Mouse (Mus musculus): ENCODE results near the gene Ptpn6. TPM values are rescaled to one million over a fixed set of nuclear protein-coding genes. Genes with fewer than 3 reads are reported as not detected.

The Ptpn6 gene
- polyA plus RNA-seq, 1 experiment from 2014 or later = 4.8 TPM

- peak; percentile 18 for ATAC-seq (replicated peaks; ENCODE audit: low FRiP score)
- Histone ChIP-seq H3K27ac (ENCODE audit: low read depth, low read length) (peak overlapping the region; percentile 94), H3K27me3 (ENCODE audit: control insufficient read depth, insufficient read depth, low read length) (no peaks in the 10 kb centered on the region), H3K4me3 (ENCODE audit: low read depth, low read length) (peak overlapping the region; percentile 87), H3K36me3 (ENCODE audit: control insufficient read depth, insufficient read depth, low read length) (no peaks in the 10 kb centered on the region), H3K9ac (ENCODE audit: low read length) (peak overlapping the region; percentile 95), H3K9me3 (ENCODE audit: control insufficient read depth, low read length) (no peaks in the 10 kb centered on the region), H3K4me1 (replicated peaks; ENCODE audit: control insufficient read depth, insufficient read depth, low read length) (peaks cover 28% of the 10 kb centered on the region), H3K4me2 (ENCODE audit: low read depth, low read length, severe bottlenecking) (peak overlapping the region; percentile 75)
- WGBS = 28% methylated on average over 5 of the region's 5 CpGs
- peak; percentile 63 for DNase-seq (ENCODE audit: low spot score)
These were observed 19.7 kb upstream of the Ptpn6 start for GRCm38 (mm10) chr6:124757909-124758848.

DNA sequence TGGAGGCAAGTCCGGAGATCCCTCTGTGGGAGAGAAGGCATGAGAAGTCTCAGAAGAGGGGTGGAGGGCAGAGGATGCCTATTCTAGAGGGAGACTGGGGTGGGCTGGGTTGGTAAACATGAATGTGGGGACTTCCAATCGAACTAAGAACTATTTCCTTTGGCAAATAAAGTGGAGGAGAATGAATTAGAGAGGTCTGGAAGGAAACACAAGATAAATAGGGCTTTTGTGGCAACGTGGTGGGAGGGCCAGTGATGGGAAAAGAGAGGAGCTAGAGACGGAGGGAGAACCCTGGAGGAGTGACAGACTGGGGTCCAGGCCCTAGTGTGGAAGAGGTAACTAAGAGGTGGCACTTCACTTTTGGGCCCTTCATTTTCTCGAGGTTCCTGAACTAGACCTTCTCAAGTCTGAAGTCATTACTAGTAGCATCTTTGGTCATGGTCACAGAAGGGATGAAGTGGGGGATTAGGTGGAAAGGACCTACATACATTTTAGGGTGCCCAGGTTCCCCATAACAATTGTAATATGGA, 18.9 kb upstream of the Ptpn6 start:
- Histone ChIP-seq H3K4me2 (ENCODE audit: low read depth, low read length, severe bottlenecking) (peak overlapping the region; percentile 75), H3K9ac (ENCODE audit: low read length) (peak overlapping the region; percentile 95), H3K9me3 (ENCODE audit: control insufficient read depth, low read length) (no peaks in the 10 kb centered on the region), H3K27me3 (ENCODE audit: control insufficient read depth, insufficient read depth, low read length) (no peaks in the 10 kb centered on the region), H3K36me3 (ENCODE audit: control insufficient read depth, insufficient read depth, low read length) (no peaks in the 10 kb centered on the region), H3K27ac (ENCODE audit: low read depth, low read length) (peak overlapping the region; percentile 94), H3K4me1 (replicated peaks; ENCODE audit: control insufficient read depth, insufficient read depth, low read length) (peaks cover 28% of the 10 kb centered on the region), H3K4me3 (ENCODE audit: low read depth, low read length) (peak overlapping the region; percentile 87)
- peak; percentile 60 for DNase-seq (ENCODE audit: low spot score)
- ATAC-seq (replicated peaks; ENCODE audit: low FRiP score) = no peak
- 7% methylated on average over 5 of the region's 5 CpGs for WGBS

DNA sequence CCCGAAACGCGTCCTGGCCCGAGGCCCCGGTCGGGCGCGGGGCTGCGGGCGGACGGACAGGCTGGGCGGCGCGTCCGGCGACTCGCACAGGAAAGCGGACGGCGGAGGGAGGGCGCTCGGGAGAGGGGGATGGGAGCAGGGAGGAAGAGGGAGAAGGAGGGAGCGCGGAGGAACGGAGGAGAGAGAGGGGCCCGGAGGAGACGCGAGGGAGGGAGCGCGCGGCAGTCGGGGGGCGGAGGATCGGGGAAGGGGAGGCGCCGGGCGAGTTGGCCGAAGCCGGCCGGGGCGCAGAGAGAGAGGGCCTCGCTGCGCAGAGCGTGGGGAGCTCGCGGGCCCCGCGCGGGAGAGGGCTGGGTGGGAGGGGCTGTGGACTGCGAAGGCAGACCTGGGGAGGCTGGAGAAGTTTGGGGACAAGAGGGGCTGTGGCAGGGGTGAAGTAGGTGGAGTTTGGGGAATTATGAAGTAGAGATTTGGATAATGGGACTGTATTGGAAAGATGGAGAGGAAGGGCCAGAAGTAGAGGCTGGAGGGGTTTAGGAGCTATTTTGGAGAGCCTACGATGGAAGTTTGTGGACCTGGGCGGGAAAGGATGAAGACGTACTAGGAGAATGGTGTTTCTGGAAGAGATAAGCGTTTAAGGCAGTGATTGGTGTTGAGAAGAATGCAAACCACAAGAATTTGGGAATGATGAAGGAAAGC, 18.3 kb upstream of the Ptpn6 start:
- no peaks in the 10 kb centered on the region for H3K36me3 ChIP-seq (ENCODE audit: control insufficient read depth, insufficient read depth, low read length)
- no peaks in the 10 kb centered on the region for H3K9me3 ChIP-seq (ENCODE audit: control insufficient read depth, low read length)
- H3K4me2 ChIP-seq (ENCODE audit: low read depth, low read length, severe bottlenecking) = peak overlapping the region; percentile 75
- ATAC-seq (replicated peaks; ENCODE audit: low FRiP score) = peak; percentile 68
- H3K4me3 ChIP-seq (ENCODE audit: low read depth, low read length) = peak overlapping the region; percentile 87
- H3K27me3 ChIP-seq (ENCODE audit: control insufficient read depth, insufficient read depth, low read length) = no peaks in the 10 kb centered on the region
- peak overlapping the region; percentile 95 for H3K9ac ChIP-seq (ENCODE audit: low read length)
- DNase-seq (ENCODE audit: low spot score) = peak; percentile 92
- H3K4me1 ChIP-seq (replicated peaks; ENCODE audit: control insufficient read depth, insufficient read depth, low read length) = peaks cover 28% of the 10 kb centered on the region
- peak overlapping the region; percentile 94 for H3K27ac ChIP-seq (ENCODE audit: low read depth, low read length)
- under 1% methylated on average over 47 of the region's 54 CpGs for WGBS

- Histone ChIP-seq H3K4me1 (replicated peaks; ENCODE audit: control insufficient read depth, insufficient read depth, low read length) (peaks cover 28% of the 10 kb centered on the region), H3K9ac (ENCODE audit: low read length) (peak within 1 kb of the TSS; percentile 95), H3K36me3 (ENCODE audit: control insufficient read depth, insufficient read depth, low read length) (no peaks in the 10 kb centered on the region; the same call in 1 of the 2 replicates), H3K4me2 (ENCODE audit: low read depth, low read length, severe bottlenecking) (peak within 1 kb of the TSS; percentile 75), H3K27me3 (ENCODE audit: control insufficient read depth, insufficient read depth, low read length) (no peaks in the 10 kb centered on the region), H3K4me3 (ENCODE audit: low read depth, low read length) (peak within 1 kb of the TSS; percentile 87), H3K27ac (ENCODE audit: low read depth, low read length) (peak within 1 kb of the TSS; percentile 94), H3K9me3 (ENCODE audit: control insufficient read depth, low read length) (no peaks in the 10 kb centered on the region)
- DNase-seq (ENCODE audit: low spot score) = peak; percentile 87
- under 1% methylated on average over 42 of the region's 100 CpGs for WGBS
- peak; percentile 68 for ATAC-seq (replicated peaks; ENCODE audit: low FRiP score)
These were observed 17.5 kb upstream of the Ptpn6 start, which contains the start of the genes Gm45234 and Atn1 for GRCm38 (mm10) chr6:124755831-124756595. Gm45234 (minus strand) TSS chr6:124756021. Atn1 (minus strand) TSS chr6:124756524.

GRCm38 (mm10) chr6:124755306-124755705, 16.8 kb upstream of the Ptpn6 start:
- Histone ChIP-seq H3K9me3 (ENCODE audit: control insufficient read depth, low read length) (no peaks in the 10 kb centered on the region), H3K4me3 (ENCODE audit: low read depth, low read length) (peak overlapping the region; percentile 87), H3K36me3 (ENCODE audit: control insufficient read depth, insufficient read depth, low read length) (no peaks in the 10 kb centered on the region; the same call in 1 of the 2 replicates), H3K4me2 (ENCODE audit: low read depth, low read length, severe bottlenecking) (peak overlapping the region; percentile 75), H3K27ac (ENCODE audit: low read depth, low read length) (peak overlapping the region; percentile 94; the same call in 1 of the 2 replicates), H3K27me3 (ENCODE audit: control insufficient read depth, insufficient read depth, low read length) (no peaks in the 10 kb centered on the region), H3K9ac (ENCODE audit: low read length) (peak overlapping the region; percentile 95), H3K4me1 (replicated peaks; ENCODE audit: control insufficient read depth, insufficient read depth, low read length) (peaks cover 28% of the 10 kb centered on the region)
- no peak for ATAC-seq (replicated peaks; ENCODE audit: low FRiP score)
- no peak for DNase-seq (ENCODE audit: low spot score)
- WGBS = 4% methylated on average over 3 of the region's 3 CpGs

- ATAC-seq (replicated peaks; ENCODE audit: low FRiP score) = no peak
These were observed 15.3 kb upstream of the Ptpn6 start for GRCm38 (mm10) chr6:124753861-124754260.

DNA sequence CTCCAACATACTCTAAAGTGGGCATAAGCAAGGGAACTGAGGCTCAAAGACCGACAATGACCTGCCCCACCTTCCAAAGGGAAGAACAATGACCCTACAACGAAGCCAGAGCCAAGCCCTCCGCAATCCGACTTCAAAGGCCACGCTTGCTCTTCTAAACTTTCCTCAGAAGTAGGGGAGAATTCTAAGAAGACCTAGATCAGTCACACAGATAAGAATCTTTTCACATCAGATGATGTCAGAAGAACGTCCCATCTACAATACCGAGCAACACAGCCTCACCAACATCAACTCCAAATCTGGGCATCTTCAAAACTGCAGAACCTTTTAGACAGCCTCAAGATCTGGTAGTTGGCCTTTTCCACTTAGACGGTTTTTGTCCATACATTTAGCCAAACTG, 11.9 kb upstream of the Ptpn6 start:
- ATAC-seq (replicated peaks; ENCODE audit: low FRiP score) (no peak), DNase-seq (ENCODE audit: low spot score) (no peak)
- Histone ChIP-seq H3K9ac (ENCODE audit: low read length) (no peak overlapping the region), H3K27me3 (ENCODE audit: control insufficient read depth, insufficient read depth, low read length) (no peaks in the 10 kb centered on the region), H3K27ac (ENCODE audit: low read depth, low read length) (no peak overlapping the region), H3K4me1 (replicated peaks; ENCODE audit: control insufficient read depth, insufficient read depth, low read length) (peaks cover 16% of the 10 kb centered on the region), H3K4me3 (ENCODE audit: low read depth, low read length) (no peak overlapping the region), H3K4me2 (ENCODE audit: low read depth, low read length, severe bottlenecking) (no peak overlapping the region), H3K9me3 (ENCODE audit: control insufficient read depth, low read length) (no peaks in the 10 kb centered on the region), H3K36me3 (ENCODE audit: control insufficient read depth, insufficient read depth, low read length) (peaks cover 2% of the 10 kb centered on the region; the same call in 1 of the 2 replicates)
- WGBS = 86% methylated on average over 8 of the region's 8 CpGs

More at GRCm38 (mm10) chr6:124753861-124754260, 15.3 kb upstream of the Ptpn6 start:
- no peaks in the 10 kb centered on the region for H3K9me3 ChIP-seq (ENCODE audit: control insufficient read depth, low read length)
- H3K9ac ChIP-seq (ENCODE audit: low read length) = no peak overlapping the region
- DNase-seq (ENCODE audit: low spot score) = no peak
- no peaks in the 10 kb centered on the region; the same call in 1 of the 2 replicates for H3K36me3 ChIP-seq (ENCODE audit: control insufficient read depth, insufficient read depth, low read length)
- H3K27me3 ChIP-seq (ENCODE audit: control insufficient read depth, insufficient read depth, low read length) = no peaks in the 10 kb centered on the region
- no peak overlapping the region for H3K4me2 ChIP-seq (ENCODE audit: low read depth, low read length, severe bottlenecking)
- peaks cover 24% of the 10 kb centered on the region for H3K4me1 ChIP-seq (replicated peaks; ENCODE audit: control insufficient read depth, insufficient read depth, low read length)
- WGBS = 90% methylated on average over 2 of the region's 2 CpGs
- no peak overlapping the region for H3K4me3 ChIP-seq (ENCODE audit: low read depth, low read length)
- no peak overlapping the region for H3K27ac ChIP-seq (ENCODE audit: low read depth, low read length)

Data from forebrain, embryonic 11.5 days (tissue).